Mouse (Mus musculus): ENCODE data around the gene Slc25a28. TPM values are rescaled to one million over a fixed set of nuclear protein-coding genes. Genes with fewer than 3 reads are reported as not detected.

Slc25a28 gene
- polyA plus RNA-seq, 1 experiment from 2014 or later, result 13.7 TPM

DNA sequence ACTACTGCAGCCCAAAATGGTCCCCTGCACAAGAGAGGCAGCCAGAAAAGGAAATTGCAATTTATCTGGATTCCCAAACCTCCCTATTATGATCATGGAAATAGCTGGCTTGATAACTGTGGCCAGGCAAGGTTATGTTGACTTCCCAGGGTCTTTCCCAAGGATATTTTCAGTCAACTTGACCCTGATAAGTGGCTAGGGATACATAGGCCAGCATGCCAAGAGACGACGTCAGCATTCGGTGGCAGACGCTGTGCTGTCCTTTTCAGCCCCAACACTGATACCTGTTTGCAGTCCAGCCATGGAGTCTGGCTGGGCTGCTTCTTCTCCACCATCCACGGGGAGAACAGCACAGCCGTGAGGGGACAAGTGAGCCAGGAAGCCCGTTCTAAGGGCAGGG, 3.6 kb downstream of the Slc25a28 start:
- Histone ChIP-seq H3K36me3 (no peaks in the 10 kb centered on the region; the same call in 1 of the 2 replicates), H3K4me3 (no peak overlapping the region), H3K27me3 (ENCODE audit: insufficient read depth, poor library complexity, severe bottlenecking) (no peaks in the 10 kb centered on the region), H3K4me1 (peaks cover 18% of the 10 kb centered on the region), H3K9me3 (no peaks in the 10 kb centered on the region), H3K27ac (no peak overlapping the region)
- DNase-seq (ENCODE audit: low spot score), result no peak
- 61% methylated on average over 7 of the region's 7 CpGs for WGBS

DNA sequence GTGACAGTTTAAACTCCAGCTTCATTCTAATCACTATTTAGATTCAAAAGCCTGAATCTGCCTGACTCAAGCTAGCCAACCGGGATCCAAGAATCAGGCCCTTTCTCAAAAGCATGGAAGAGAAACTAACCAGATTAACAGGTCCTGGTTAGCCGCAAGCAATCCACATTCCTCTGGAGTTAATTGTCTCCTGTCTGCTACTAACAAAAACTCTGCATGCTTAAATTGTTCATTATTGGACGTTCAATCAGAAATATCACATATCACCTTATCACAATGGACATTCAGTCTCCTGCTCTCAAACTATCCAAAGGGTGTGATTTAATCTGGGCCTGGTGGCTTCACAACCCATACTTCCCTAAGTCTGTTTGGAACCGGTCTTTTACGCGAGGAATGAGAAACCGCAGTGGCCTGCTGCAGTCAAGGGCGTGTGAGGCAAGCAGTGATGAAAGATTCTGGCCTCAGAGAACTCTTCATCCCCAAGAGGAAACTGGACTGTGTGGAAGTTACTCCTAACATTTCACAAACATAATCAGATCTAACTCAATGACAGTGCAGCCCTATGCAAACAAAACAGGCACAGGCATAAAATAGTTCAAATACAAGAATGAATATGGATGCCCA, 5.4 kb downstream of the Slc25a28 start:
- no peak for DNase-seq (ENCODE audit: low spot score)
- peaks cover 4% of the 10 kb centered on the region for H3K36me3 ChIP-seq
- 0 out of 2 replicates have a peak, but pooled peaks cover 3% of the 10 kb centered on the region for H3K27me3 ChIP-seq (ENCODE audit: insufficient read depth, poor library complexity, severe bottlenecking)
- H3K9me3 ChIP-seq, result no peaks in the 10 kb centered on the region
- H3K4me3 ChIP-seq, result no peak overlapping the region
- 80% methylated on average over 8 of the region's 8 CpGs for WGBS
- peaks cover 13% of the 10 kb centered on the region for H3K4me1 ChIP-seq
- H3K27ac ChIP-seq, result no peak overlapping the region

DNA sequence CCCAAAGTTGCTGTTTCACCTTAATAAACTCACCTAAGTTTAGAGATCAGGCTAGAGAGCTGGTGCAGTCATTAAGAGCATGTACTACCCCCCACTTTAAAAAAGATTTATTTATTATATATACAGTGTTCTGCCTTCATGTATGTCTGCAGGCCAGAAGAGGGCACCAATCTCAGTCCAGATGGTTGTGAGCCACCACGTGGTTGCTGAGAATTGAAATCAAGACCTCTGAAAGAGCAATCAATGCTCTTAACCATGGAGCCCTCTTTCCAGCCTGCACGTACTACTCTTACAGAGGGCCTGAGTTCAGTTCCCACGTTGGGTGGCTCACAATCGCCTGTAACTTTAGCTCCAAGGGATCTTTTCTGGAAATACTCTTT, 7.3 kb downstream of the Slc25a28 start:
- Histone ChIP-seq H3K4me3 (no peak overlapping the region), H3K27me3 (ENCODE audit: insufficient read depth, poor library complexity, severe bottlenecking) (peaks cover 12% of the 10 kb centered on the region; the same call in 1 of the 2 replicates)
- 77% methylated on average over 4 of the region's 4 CpGs for WGBS

DNA sequence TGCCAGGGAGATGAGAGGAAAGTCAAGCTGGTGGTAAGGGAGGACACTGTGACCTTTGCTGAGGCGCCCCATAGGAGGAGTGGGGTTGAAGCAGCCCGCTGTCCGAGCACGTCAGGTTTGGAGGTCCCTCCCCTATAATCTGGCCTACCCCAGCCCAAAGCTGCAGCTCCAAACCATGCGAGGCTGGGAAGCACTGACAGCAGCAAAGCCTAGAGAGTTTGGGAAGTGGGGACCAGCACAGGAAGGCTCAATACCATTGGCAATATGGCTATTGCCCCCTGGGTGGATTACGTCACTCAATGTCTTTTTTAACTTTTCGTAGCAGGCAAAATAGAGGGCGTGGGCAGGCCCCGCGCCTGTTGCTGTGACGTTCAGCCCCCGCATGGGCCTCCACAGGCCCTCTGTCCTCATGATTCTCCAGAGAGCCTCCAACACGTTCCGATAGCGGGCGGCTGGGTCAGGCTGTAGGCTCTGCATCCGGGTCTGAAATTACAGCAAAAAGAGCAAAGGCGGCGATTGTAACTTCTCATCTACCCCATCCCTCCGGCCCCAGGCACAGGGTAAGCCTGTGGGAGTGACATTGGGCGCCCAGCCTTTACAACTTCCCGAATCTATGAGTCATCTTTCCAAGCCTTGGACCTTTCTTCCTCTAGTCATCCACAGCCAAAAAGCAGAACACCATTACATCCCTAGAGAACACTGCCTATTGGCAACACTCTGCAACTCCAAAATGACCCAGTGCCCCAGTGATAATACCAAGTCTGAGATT, 7.8 kb downstream of the Slc25a28 start:
- Histone ChIP-seq H3K27ac (no peak overlapping the region), H3K9me3 (no peaks in the 10 kb centered on the region), H3K4me1 (peaks cover 5% of the 10 kb centered on the region), H3K4me3 (no peak overlapping the region), H3K36me3 (peaks cover 17% of the 10 kb centered on the region), H3K27me3 (ENCODE audit: insufficient read depth, poor library complexity, severe bottlenecking) (peaks cover 12% of the 10 kb centered on the region; the same call in 1 of the 2 replicates)
- no peak for DNase-seq (ENCODE audit: low spot score)
- WGBS, result 84% methylated on average over 22 of the region's 22 CpGs

More for the DNA sequence above, 7.3 kb downstream of the Slc25a28 start:
- Histone ChIP-seq H3K27ac (no peak overlapping the region), H3K9me3 (no peaks in the 10 kb centered on the region), H3K36me3 (peaks cover 17% of the 10 kb centered on the region), H3K4me1 (peaks cover 5% of the 10 kb centered on the region)
- no peak for DNase-seq (ENCODE audit: low spot score)

DNA sequence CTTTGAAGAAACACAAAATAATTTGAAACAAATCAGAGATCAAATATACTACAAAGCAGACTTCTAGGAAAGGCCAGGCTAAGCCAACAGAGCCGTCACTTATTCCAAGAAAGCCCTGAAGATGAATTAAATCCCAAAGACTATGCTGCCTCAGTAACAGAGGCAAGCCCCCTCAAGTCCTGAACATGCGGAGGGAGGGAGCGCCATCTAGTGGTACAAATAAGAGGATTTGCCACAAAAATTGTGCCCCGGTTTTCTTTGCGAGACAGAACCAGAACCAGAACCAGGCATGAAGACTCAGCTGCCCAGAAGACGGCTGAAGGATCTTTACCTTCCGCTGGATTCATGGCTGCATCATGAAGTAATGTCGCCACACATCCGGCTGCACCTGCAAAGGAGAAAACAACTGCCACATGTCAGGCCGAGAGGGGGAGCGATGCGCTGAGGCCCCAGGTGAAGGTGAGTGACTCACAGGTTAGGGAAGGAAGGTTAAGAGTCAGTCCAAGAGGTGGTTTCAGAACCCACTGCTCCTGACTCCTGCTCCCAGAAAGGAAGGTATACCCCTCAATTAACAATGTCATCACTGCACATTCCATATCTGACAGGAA, 9.1 kb downstream of the Slc25a28 start:
- H3K9me3 ChIP-seq, result no peaks in the 10 kb centered on the region
- H3K36me3 ChIP-seq, result peaks cover 17% of the 10 kb centered on the region
- H3K4me3 ChIP-seq, result no peak overlapping the region
- WGBS, result 58% methylated on average over 12 of the region's 12 CpGs
- no peak for DNase-seq (ENCODE audit: low spot score)
- H3K4me1 ChIP-seq, result no peaks in the 10 kb centered on the region
- H3K27me3 ChIP-seq (ENCODE audit: insufficient read depth, poor library complexity, severe bottlenecking), result peaks cover 12% of the 10 kb centered on the region; the same call in 1 of the 2 replicates
- H3K27ac ChIP-seq, result no peak overlapping the region

DNA sequence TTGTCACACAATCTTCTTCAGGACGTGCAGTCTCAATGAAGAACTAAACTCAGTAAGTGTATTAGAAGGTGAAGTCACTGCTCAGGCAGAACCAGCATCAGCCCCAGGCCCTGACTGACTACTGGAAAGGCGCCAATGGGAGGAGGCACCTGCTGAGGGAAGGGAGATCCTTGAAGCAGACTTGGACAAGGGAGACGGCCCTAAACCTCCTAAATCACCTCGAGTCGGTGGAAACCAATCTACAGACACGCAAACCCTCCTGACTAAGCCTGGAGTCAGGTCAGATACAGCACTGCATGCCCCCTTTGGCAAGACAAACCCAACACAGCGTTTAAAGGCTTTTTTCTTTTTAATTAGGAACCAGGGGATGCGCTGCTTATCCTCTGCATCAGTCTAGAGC, 11.2 kb downstream of the Slc25a28 start:
- 84% methylated on average over 8 of the region's 8 CpGs for WGBS

DNA sequence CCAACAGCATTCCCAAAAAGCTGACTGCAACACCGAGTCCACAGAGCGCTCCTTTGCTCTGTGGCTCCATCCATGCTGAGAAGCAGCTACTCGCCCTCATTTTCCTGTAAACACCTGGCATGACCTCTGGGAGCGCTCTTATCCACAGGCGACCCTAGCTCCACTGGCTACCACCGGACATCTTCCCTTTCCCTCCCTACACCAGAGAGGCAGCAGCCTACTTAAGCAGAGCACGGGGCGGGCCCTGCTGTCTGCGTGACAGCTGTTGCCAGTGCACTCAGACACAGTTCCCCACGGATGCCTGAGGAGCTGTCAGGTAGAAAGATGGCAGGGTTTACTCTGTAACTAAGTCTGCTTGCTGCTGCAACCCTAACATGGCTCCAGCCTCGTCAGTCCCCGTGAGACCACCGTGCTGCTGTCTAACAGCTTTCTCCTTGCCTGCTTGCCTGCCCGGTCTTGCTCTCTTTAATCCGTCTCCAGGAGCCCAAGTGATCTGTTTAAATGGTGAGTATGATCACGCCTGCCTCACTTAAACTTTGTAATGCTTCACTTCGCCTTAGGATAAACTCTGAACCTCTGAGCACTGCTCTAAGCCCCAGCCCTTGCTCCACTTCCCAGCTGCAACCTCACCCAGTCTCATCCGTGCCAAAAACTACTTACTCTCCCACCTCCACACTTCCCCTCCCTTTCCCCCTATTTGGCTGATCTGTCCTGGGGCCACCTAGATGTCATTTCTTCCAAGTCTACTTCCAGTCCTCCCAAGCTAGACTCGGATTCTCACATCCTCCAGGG, 12.3 kb downstream of the Slc25a28 start:
- 39% methylated on average over 19 of the region's 19 CpGs for WGBS
- 0 out of 2 replicates have a peak overlapping the region, but pooled peaks have one; percentile 15 for H3K4me3 ChIP-seq
- peak; percentile 83 for DNase-seq (ENCODE audit: low spot score)

More for the DNA sequence above, 11.2 kb downstream of the Slc25a28 start:
- Histone ChIP-seq H3K4me3 (no peak overlapping the region), H3K36me3 (peaks cover 17% of the 10 kb centered on the region), H3K4me1 (no peaks in the 10 kb centered on the region), H3K27me3 (ENCODE audit: insufficient read depth, poor library complexity, severe bottlenecking) (peaks cover 12% of the 10 kb centered on the region; the same call in 1 of the 2 replicates), H3K9me3 (no peaks in the 10 kb centered on the region), H3K27ac (no peak overlapping the region)
- DNase-seq (ENCODE audit: low spot score), result no peak

DNA sequence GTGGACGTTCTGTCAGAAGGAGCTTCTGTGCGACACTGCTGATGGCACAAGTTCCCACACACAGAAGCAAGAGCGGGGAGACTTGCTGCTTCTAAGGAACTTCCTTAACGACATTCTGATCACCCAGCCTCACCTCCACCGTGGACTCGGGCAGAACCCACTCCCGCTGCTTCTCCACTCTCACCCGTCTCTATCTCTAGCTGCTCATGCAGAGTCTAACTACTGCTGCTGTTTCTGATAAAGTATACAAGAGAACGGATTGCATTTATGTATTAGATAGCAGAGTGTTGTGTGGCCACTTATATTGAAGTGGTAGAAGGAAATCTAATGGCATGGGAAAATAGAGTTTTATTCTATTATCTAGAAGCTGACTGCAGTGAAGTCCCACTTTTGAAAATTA, 13.9 kb downstream of the Slc25a28 start:
- H3K4me3 ChIP-seq, result no peak overlapping the region
- H3K27ac ChIP-seq, result no peak overlapping the region
- peaks cover 23% of the 10 kb centered on the region; the same call in 1 of the 2 replicates for H3K27me3 ChIP-seq (ENCODE audit: insufficient read depth, poor library complexity, severe bottlenecking)
- DNase-seq (ENCODE audit: low spot score), result no peak
- no peaks in the 10 kb centered on the region for H3K9me3 ChIP-seq
- WGBS, result 81% methylated on average over 9 of the region's 9 CpGs
- H3K36me3 ChIP-seq, result peaks cover 17% of the 10 kb centered on the region
- H3K4me1 ChIP-seq, result no peaks in the 10 kb centered on the region

More for the DNA sequence above, 12.3 kb downstream of the Slc25a28 start:
- Histone ChIP-seq H3K36me3 (peaks cover 17% of the 10 kb centered on the region), H3K4me1 (no peaks in the 10 kb centered on the region), H3K9me3 (no peaks in the 10 kb centered on the region), H3K27ac (no peak overlapping the region), H3K27me3 (ENCODE audit: insufficient read depth, poor library complexity, severe bottlenecking) (peaks cover 17% of the 10 kb centered on the region; the same call in 1 of the 2 replicates)

DNA sequence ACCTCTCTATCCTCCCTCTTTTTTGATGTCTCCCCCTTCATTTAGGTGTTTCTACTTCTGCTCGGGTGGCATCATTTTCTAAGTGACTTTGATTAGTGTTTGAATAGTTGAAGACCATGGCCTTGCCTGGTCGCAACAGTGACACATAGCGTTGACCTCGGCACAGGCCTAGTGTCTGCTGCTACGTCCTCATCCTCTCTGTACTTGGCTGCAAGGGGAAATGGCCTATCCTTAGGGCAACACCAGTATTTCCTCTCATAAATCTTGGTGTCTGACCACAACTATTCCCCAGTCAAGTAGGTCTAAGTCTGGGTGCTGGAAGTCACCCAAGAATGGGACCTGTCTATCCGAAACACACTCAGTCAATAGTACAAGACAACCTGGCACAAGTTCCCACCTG, 15.0 kb downstream of the Slc25a28 start:
- H3K27me3 ChIP-seq (ENCODE audit: insufficient read depth, poor library complexity, severe bottlenecking), result peaks cover 29% of the 10 kb centered on the region
- 81% methylated on average over 6 of the region's 6 CpGs for WGBS

DNA sequence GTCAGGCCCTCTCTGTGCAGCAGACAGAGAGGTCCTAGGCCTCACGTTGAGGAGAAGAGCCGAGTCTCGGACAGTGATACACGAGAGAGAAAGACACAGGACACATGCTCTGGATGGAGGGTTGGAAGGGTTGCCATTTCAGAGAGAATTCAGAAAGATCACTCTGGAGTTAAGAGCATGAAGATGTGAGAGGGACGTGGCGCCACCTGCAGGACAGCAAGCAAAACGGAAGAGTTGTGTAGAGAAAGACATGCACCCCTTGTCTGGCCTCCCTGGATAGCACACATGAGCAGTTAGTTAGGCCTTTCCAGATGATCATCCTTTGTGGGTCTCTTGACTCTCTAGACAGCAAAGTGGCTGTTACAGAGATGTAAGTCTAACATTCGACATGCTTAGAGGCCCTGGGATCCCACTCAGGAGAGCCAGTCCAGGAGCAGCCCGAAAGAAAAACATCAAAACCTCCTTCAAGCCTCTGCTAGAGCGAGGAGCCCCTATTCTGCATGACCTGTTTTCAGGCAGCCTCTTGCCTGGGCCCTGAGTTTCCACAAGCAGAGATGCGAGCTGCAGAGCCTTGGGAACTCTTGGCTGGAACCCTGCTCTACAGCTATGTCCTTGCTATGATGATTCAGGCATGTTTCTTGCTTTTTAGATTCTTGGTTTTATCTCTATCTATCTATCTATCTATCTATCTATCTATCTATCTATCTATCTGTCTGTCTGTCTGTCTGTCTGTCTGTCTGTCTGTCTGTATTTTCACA, 18.8 kb downstream of the Slc25a28 start:
- no peak overlapping the region for H3K4me3 ChIP-seq
- H3K36me3 ChIP-seq, result no peaks in the 10 kb centered on the region
- H3K9me3 ChIP-seq, result no peaks in the 10 kb centered on the region
- H3K27ac ChIP-seq, result no peak overlapping the region
- 40% methylated on average over 11 of the region's 11 CpGs for WGBS
- no peak for DNase-seq (ENCODE audit: low spot score)
- peaks cover 54% of the 10 kb centered on the region for H3K27me3 ChIP-seq (ENCODE audit: insufficient read depth, poor library complexity, severe bottlenecking)
- H3K4me1 ChIP-seq, result no peaks in the 10 kb centered on the region

More for the DNA sequence above, 15.0 kb downstream of the Slc25a28 start:
- Histone ChIP-seq H3K4me3 (no peak overlapping the region), H3K4me1 (no peaks in the 10 kb centered on the region), H3K9me3 (no peaks in the 10 kb centered on the region), H3K36me3 (peaks cover 17% of the 10 kb centered on the region), H3K27ac (no peak overlapping the region)
- no peak for DNase-seq (ENCODE audit: low spot score)

DNA sequence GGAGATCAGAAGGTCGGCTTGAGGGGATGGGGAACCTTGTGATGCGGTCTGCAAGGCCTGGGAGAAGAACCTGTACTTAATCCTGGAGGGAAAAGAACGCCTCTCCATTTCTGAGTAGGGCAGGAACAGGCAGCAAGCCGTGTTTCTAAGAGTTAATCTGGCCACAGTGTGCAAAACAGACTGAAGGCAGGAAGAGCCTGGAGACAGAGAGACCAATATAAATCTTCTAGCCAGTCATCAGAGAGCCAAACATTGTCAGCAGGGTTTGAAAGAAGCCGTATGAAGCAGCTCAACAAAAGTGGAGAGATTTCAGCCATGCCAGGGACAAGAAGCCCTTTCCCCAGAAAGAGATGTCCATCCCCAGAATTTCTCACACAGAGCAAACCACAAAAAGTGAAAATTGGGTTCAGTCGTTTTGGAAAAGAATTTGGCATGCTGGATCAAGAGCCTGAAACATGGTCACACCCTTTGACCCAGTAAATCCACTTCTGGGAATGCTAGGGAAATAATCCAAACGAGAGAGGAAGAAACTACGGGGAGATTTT, 23.4 kb downstream of the Slc25a28 start:
- Histone ChIP-seq H3K9me3 (no peaks in the 10 kb centered on the region), H3K4me3 (no peak overlapping the region), H3K36me3 (no peaks in the 10 kb centered on the region), H3K4me1 (no peaks in the 10 kb centered on the region), H3K27me3 (ENCODE audit: insufficient read depth, poor library complexity, severe bottlenecking) (peaks cover 45% of the 10 kb centered on the region), H3K27ac (no peak overlapping the region)
- 61% methylated on average over 8 of the region's 8 CpGs for WGBS
- DNase-seq (ENCODE audit: low spot score), result no peak

DNA sequence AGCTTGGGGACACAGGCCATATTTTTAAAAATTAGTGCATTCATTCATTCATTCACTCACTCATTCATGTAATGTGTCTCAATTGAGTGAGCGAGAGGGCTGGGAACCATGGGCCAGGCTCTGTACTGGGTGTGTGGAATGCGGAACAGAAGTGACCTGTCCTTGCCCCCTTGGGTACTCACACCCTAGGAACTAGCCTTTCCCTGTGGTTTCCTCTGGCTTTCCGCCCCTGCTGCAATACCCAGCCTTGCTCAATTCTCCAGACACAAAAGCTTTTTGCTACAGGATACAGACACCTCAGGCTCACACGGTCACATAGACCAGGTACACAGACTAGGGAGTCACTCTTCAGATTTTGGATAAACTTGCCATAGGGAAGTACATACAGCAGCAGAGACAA, 26.3 kb downstream of the Slc25a28 start:
- peaks cover 37% of the 10 kb centered on the region for H3K27me3 ChIP-seq (ENCODE audit: insufficient read depth, poor library complexity, severe bottlenecking)
- DNase-seq (ENCODE audit: low spot score), result no peak
- H3K4me1 ChIP-seq, result no peaks in the 10 kb centered on the region
- H3K4me3 ChIP-seq, result no peak overlapping the region
- no peak overlapping the region for H3K27ac ChIP-seq
- H3K9me3 ChIP-seq, result no peaks in the 10 kb centered on the region
- no peaks in the 10 kb centered on the region for H3K36me3 ChIP-seq
- WGBS, result 82% methylated on average over 4 of the region's 4 CpGs
